Mouse (Mus musculus) embryonic fibroblast, embryonic 13.5 days (primary cell): ENCODE measurements around the gene Stx6.

ENCODE experiments used
- CTCF ChIP-seq: IDR thresholded peaks from 2 replicates; pipeline ENCODE4 v1.5.1; 2011; ENCODE audit warnings: mild to moderate bottlenecking, control low read depth, low read length, moderate library complexity, borderline replicate concordance; ENCODE audit not compliant: insufficient read depth
- POLR2A ChIP-seq: IDR thresholded peaks from 2 replicates; pipeline ENCODE4 v1.6.1; 2011; ENCODE audit warnings: low read depth, mild to moderate bottlenecking, control low read depth, low read length, moderate library complexity

- TF ChIP-seq CTCF, result no peak
- TF ChIP-seq POLR2A, result no peak
Measured at GRCm38 (mm10) chr1:155119719-155120118, 38.8 kb upstream of the Stx6 start.
